8 mouse cellular contexts compared by ENCODE assay signal in the genomic region with DNA sequence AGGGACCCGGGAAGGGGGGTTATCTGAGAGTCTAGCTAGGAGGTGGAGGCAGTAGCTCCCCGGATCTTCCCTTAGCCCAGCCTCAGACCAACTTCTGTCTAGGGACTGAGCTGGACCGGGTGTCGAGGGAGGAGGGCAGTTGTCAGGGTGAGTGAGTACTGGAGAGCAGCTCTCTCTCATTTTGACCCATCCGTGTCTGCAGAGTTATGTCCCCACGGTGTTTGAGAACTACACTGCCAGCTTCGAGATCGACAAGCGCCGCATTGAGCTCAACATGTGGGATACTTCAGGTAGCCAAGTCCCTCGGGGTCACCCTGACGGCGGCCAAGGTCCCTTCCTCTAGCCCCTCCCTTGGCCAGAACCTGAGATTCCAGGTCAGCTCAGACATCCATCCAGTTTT. TPM values are rescaled to one million over a fixed set of nuclear protein-coding genes. Genes with fewer than 3 reads are reported as not detected.
DNase-seq lines count a peak whose midpoint lies in the region; ATAC-seq and TF ChIP-seq lines count a peak whose summit lies in the region.

No protein-coding gene starts in this region.

- peaks cover 36% of the 10 kb centered on the region for H3K4me1 ChIP-seq in lung, embryonic 15.5 days
- peaks cover 65% of the 10 kb centered on the region for H3K4me1 ChIP-seq in forebrain, embryonic 12.5 days
- H3K4me1 ChIP-seq in limb, embryonic 12.5 days (replicated peaks) = peaks cover 32% of the 10 kb centered on the region
- H3K4me1 ChIP-seq in small intestine, adult 2 months (ENCODE audit: control insufficient read depth, insufficient read depth, insufficient read length, low read length) = peaks cover 6% of the 10 kb centered on the region; the same call in 1 of the 2 replicates

- H3K27me3 ChIP-seq in lung, embryonic 15.5 days = no peaks in the 10 kb centered on the region
- peaks cover 9% of the 10 kb centered on the region; the same call in 1 of the 2 replicates for H3K27me3 ChIP-seq in forebrain, embryonic 12.5 days
- peaks cover 26% of the 10 kb centered on the region for H3K27me3 ChIP-seq in limb, embryonic 12.5 days
- no peaks in the 10 kb centered on the region for H3K27me3 ChIP-seq in small intestine, adult 2 months (ENCODE audit: control insufficient read depth, insufficient read depth, low read length)

- no peaks in the 10 kb centered on the region for H3K36me3 ChIP-seq in lung, embryonic 15.5 days
- no peaks in the 10 kb centered on the region for H3K36me3 ChIP-seq in forebrain, embryonic 12.5 days (replicated peaks)
- H3K36me3 ChIP-seq in limb, embryonic 12.5 days = 0 out of 2 replicates have a peak, but pooled peaks cover 3% of the 10 kb centered on the region
- H3K36me3 ChIP-seq in small intestine, adult 2 months (ENCODE audit: control insufficient read depth, insufficient read depth, low read length) = no peaks in the 10 kb centered on the region

- no peak for DNase-seq in lung, postnatal 36 days
- DNase-seq in gastrocnemius, postnatal 4 days (ENCODE audit: low spot score in 2 of 2) = no peak
- no peak for DNase-seq in adrenal gland, adult 2 months
- no peak for DNase-seq in thymus, postnatal 14 days

- peak overlapping the region; percentile 55 for H3K9ac ChIP-seq in lung, embryonic 15.5 days
- H3K9ac ChIP-seq in forebrain, embryonic 12.5 days = peak overlapping the region; percentile 79
- H3K9ac ChIP-seq in limb, embryonic 12.5 days (replicated peaks) = peak overlapping the region; percentile 69

- 4% methylated on average over 13 of the region's 13 CpGs for WGBS in lung, embryonic 15.5 days
- WGBS in forebrain, embryonic 12.5 days = 5% methylated on average over 13 of the region's 13 CpGs
- WGBS in limb, embryonic 12.5 days = 6% methylated on average over 13 of the region's 13 CpGs
- 21% methylated on average over 13 of the region's 13 CpGs for WGBS in small intestine, adult 2 months

- ATAC-seq in lung, embryonic 15.5 days (ENCODE audit: borderline replicate concordance, extremely low read depth, low FRiP score, low TSS enrichment) = no peak
- ATAC-seq in forebrain, embryonic 12.5 days (ENCODE audit: low FRiP score) = no peak
- no peak for ATAC-seq in limb, embryonic 12.5 days (ENCODE audit: insufficient number of reproducible peaks, insufficient read depth, low FRiP score, low TSS enrichment, low read depth)

- peak overlapping the region; percentile 96 for H3K4me2 ChIP-seq in lung, embryonic 15.5 days
- peak overlapping the region; percentile 81 for H3K4me2 ChIP-seq in forebrain, embryonic 12.5 days
- H3K4me2 ChIP-seq in limb, embryonic 12.5 days = peak overlapping the region; percentile 92

- H3K27ac ChIP-seq in lung, embryonic 15.5 days = no peak overlapping the region
- peak overlapping the region; percentile 88 for H3K27ac ChIP-seq in forebrain, embryonic 12.5 days
- no peak overlapping the region for H3K27ac ChIP-seq in limb, embryonic 12.5 days
- no peak overlapping the region for H3K27ac ChIP-seq in small intestine, adult 2 months (ENCODE audit: insufficient read depth, low read depth, low read length)

- TF ChIP-seq CTCF in small intestine, adult 2 months (IDR thresholded peaks at IDR 0.05; ENCODE audit: extremely low read depth, insufficient read length, insufficient replicate concordance, low read depth, low read length) = no peak; the same call in 1 of the 2 replicates

- no peaks in the 10 kb centered on the region for H3K9me3 ChIP-seq in lung, embryonic 15.5 days
- no peaks in the 10 kb centered on the region for H3K9me3 ChIP-seq in forebrain, embryonic 12.5 days
- H3K9me3 ChIP-seq in limb, embryonic 12.5 days = no peaks in the 10 kb centered on the region

- TF ChIP-seq POLR2A in small intestine, adult 2 months (IDR thresholded peaks at IDR 0.05; ENCODE audit: low read depth, low read length) = no peak

- H3K4me3 ChIP-seq in lung, embryonic 15.5 days = peak overlapping the region; percentile 77
- peak overlapping the region; percentile 86 for H3K4me3 ChIP-seq in forebrain, embryonic 12.5 days (replicated peaks)
- peak overlapping the region; percentile 76 for H3K4me3 ChIP-seq in limb, embryonic 12.5 days (replicated peaks)
- peak overlapping the region; percentile 69 for H3K4me3 ChIP-seq in small intestine, adult 2 months (ENCODE audit: low read depth, low read length)

RNA-seq across cellular contexts. Expression of gene Vat1, which starts 2.7 kb away (rescaled TPM):
- polyA plus RNA-seq in lung, embryonic 15.5 days (2015; fragmentation: Nextera tagmentation; extraction: Ambion mirVana) = 47.4 and 50.3 TPM in 2 replicates
- polyA plus RNA-seq in forebrain, embryonic 12.5 days (2016; fragmentation: Nextera tagmentation; extraction: Ambion mirVana) = 62.9 and 65.4 TPM in 2 replicates
- 23.2 and 26.7 TPM in 2 replicates for polyA plus RNA-seq in limb, embryonic 12.5 days (2016; fragmentation: Nextera tagmentation; extraction: Ambion mirVana)
- polyA plus RNA-seq in small intestine, adult 2 months (2012; rRNA removed) = 92.5 and 272 TPM in 2 replicates
- total RNA-seq in gastrocnemius, postnatal 4 days (2021) = 10 to 100 TPM; 72.6 to 79.3 TPM
- total RNA-seq in adrenal gland, adult 2 months (2021) = 100 to 1,000 TPM in 1 of 2 experiments, 10 to 100 TPM in 1; 95.6 to 189 TPM
- 151 and 157 TPM in 2 replicates for polyA plus RNA-seq in adrenal gland, adult 2 months (2012; rRNA removed)

RNA-seq across cellular contexts. Expression of gene Rnd2, which starts 3.9 kb away (rescaled TPM):
- 7.9 and 8.5 TPM in 2 replicates for polyA plus RNA-seq in lung, embryonic 15.5 days (2015; fragmentation: Nextera tagmentation; extraction: Ambion mirVana)
- 101 and 105 TPM in 2 replicates for polyA plus RNA-seq in forebrain, embryonic 12.5 days (2016; fragmentation: Nextera tagmentation; extraction: Ambion mirVana)
- 9.7 and 10.2 TPM in 2 replicates for polyA plus RNA-seq in limb, embryonic 12.5 days (2016; fragmentation: Nextera tagmentation; extraction: Ambion mirVana)
- polyA plus RNA-seq in small intestine, adult 2 months (2012; rRNA removed) = 18.5 and 28.1 TPM in 2 replicates
- total RNA-seq in gastrocnemius, postnatal 4 days (2021) = 1 to 10 TPM; 8.1 to 8.3 TPM
- 10 to 100 TPM in 1 of 2 experiments, 1 to 10 TPM in 1; 6.0 to 12.9 TPM for total RNA-seq in adrenal gland, adult 2 months (2021)
- 6.0 and 11.3 TPM in 2 replicates for polyA plus RNA-seq in adrenal gland, adult 2 months (2012; rRNA removed)

RNA-seq across cellular contexts. Expression of gene Ifi35, which starts 20.5 kb away (rescaled TPM):
- 22.4 and 24.0 TPM in 2 replicates for polyA plus RNA-seq in lung, embryonic 15.5 days (2015; fragmentation: Nextera tagmentation; extraction: Ambion mirVana)
- polyA plus RNA-seq in forebrain, embryonic 12.5 days (2016; fragmentation: Nextera tagmentation; extraction: Ambion mirVana) = 2.2 TPM in 2 replicates
- 6.3 and 6.6 TPM in 2 replicates for polyA plus RNA-seq in limb, embryonic 12.5 days (2016; fragmentation: Nextera tagmentation; extraction: Ambion mirVana)
- polyA plus RNA-seq in small intestine, adult 2 months (2012; rRNA removed) = 44.3 and 123 TPM in 2 replicates
- 1 to 10 TPM; 8.0 to 8.9 TPM for total RNA-seq in gastrocnemius, postnatal 4 days (2021)
- 10 to 100 TPM; 33.2 to 40.5 TPM for total RNA-seq in adrenal gland, adult 2 months (2021)
- 32.3 and 44.1 TPM in 2 replicates for polyA plus RNA-seq in adrenal gland, adult 2 months (2012; rRNA removed)

RNA-seq across cellular contexts. Expression of gene Rpl27, which starts 26.6 kb away (rescaled TPM):
- 299 and 334 TPM in 2 replicates for polyA plus RNA-seq in lung, embryonic 15.5 days (2015; fragmentation: Nextera tagmentation; extraction: Ambion mirVana)
- polyA plus RNA-seq in forebrain, embryonic 12.5 days (2016; fragmentation: Nextera tagmentation; extraction: Ambion mirVana) = 354 and 378 TPM in 2 replicates
- 382 and 394 TPM in 2 replicates for polyA plus RNA-seq in limb, embryonic 12.5 days (2016; fragmentation: Nextera tagmentation; extraction: Ambion mirVana)
- polyA plus RNA-seq in small intestine, adult 2 months (2012; rRNA removed) = 178 and 244 TPM in 2 replicates
- 10 to 100 TPM; 81.3 to 87.8 TPM for total RNA-seq in gastrocnemius, postnatal 4 days (2021)
- 10 to 100 TPM; 34.0 to 75.2 TPM for total RNA-seq in adrenal gland, adult 2 months (2021)
- polyA plus RNA-seq in adrenal gland, adult 2 months (2012; rRNA removed) = 133 and 183 TPM in 2 replicates

RNA-seq across cellular contexts. Expression of gene Ptges3l, which starts 43.6 kb away (rescaled TPM):
- polyA plus RNA-seq in lung, embryonic 15.5 days (2015; fragmentation: Nextera tagmentation; extraction: Ambion mirVana) = 12.8 and 13.4 TPM in 2 replicates
- 2.1 and 2.5 TPM in 2 replicates for polyA plus RNA-seq in forebrain, embryonic 12.5 days (2016; fragmentation: Nextera tagmentation; extraction: Ambion mirVana)
- 7.8 and 9.4 TPM in 2 replicates for polyA plus RNA-seq in limb, embryonic 12.5 days (2016; fragmentation: Nextera tagmentation; extraction: Ambion mirVana)
- polyA plus RNA-seq in small intestine, adult 2 months (2012; rRNA removed) = 0.51 and 0.89 TPM in 2 replicates
- 10 to 100 TPM; 56.2 to 80.9 TPM for total RNA-seq in gastrocnemius, postnatal 4 days (2021)
- 1 to 10 TPM; 2.1 to 4.3 TPM for total RNA-seq in adrenal gland, adult 2 months (2021)
- 0.93 and 1.1 TPM in 2 replicates for polyA plus RNA-seq in adrenal gland, adult 2 months (2012; rRNA removed)
